Mouse (Mus musculus): Measurements from ENCODE around the gene Stpg2.

DNA sequence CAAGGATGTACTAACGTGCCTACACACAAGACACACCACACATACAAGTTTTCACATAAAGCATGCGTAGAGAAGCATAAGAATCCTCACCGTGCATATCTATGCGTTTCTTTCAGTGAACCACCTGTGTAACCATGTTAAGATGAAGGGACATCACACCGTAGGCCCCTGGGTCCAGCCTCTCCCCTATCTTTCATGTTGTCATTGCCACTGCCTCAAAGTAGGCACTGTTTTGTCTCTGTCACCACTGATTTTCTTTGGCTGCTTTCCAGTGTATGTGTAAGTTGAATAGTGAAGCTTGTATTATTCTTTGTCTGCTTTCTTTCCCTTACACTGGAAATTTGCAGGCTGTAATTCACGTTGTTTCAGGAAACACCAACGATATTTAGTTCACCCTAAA is 236.7 kb downstream of the Stpg2 start:
- no peak for TF ChIP-seq POLR2A (IDR thresholded peaks at IDR 0.05; ENCODE audit: insufficient read depth, low read depth, low read length)
- TF ChIP-seq CTCF (IDR thresholded peaks at IDR 0.05; ENCODE audit: insufficient read depth, low read depth, low read length) = no peak

All from olfactory bulb, adult 2 months (tissue).